Mouse (Mus musculus) brain, embryonic 14.5 days (tissue): ENCODE measurements around the gene Espl1. TPM values are rescaled to one million over a fixed set of nuclear protein-coding genes. Genes with fewer than 3 reads are reported as not detected.

Experiments
- DNase-seq: peaks from one replicate; pipeline ENCODE4 v3.0.0-alpha.2; 2011; ENCODE audit warnings: low read depth
- CTCF ChIP-seq: fragments of 200-500 bp; IDR thresholded peaks from 2 replicates; pipeline ENCODE4 v1.5.1; 2012; ENCODE audit warnings: inconsistent platforms, mild to moderate bottlenecking, moderate library complexity, borderline replicate concordance; ENCODE audit not compliant: insufficient read depth, insufficient read length; ENCODE audit errors: extremely low read depth
- POLR2A ChIP-seq: fragments of 200-500 bp; IDR thresholded peaks from 2 replicates; pipeline ENCODE4 v1.6.1; 2012; ENCODE audit warnings: mild to moderate bottlenecking, inconsistent platforms, borderline replicate concordance; ENCODE audit not compliant: poor library complexity, insufficient read depth, insufficient read length, severe bottlenecking; ENCODE audit errors: extremely low read depth
- polyA plus RNA-seq: library from polyadenylated mRNA; depleted of rRNA; stranded (reverse); fragments of >200 nt; gene quantifications from 2 replicates; pipeline ENCODE4 v1.2.3, GENCODE M21; 2012

The Espl1 gene
- polyA plus RNA-seq, 1 experiment = 11.3 TPM

GRCm38 (mm10) chr15:102324654-102325473 lies 28.8 kb downstream of the Espl1 start:
- TF ChIP-seq POLR2A (no peak), CTCF (no peak)
- peak; percentile 4 for DNase-seq

GRCm38 (mm10) chr15:102326022-102326576 lies 30.0 kb downstream of the Espl1 start, which contains the start of gene Pfdn5:
Gene Pfdn5 (plus strand): TSS chr15:102326116.
- peak; percentile 64 for TF ChIP-seq CTCF
- no peak for TF ChIP-seq POLR2A
- peak; percentile 96 for DNase-seq

- no peak for DNase-seq
- no peak for TF ChIP-seq POLR2A
- no peak for TF ChIP-seq CTCF
These were observed 30.8 kb downstream of the Espl1 start for GRCm38 (mm10) chr15:102326892-102327291.

GRCm38 (mm10) chr15:102331610-102332015 lies 35.5 kb downstream of the Espl1 start, which contains the start of gene Myg1:
Gene Myg1 (plus strand): TSS chr15:102331709.
- DNase-seq = peak; percentile 96
- TF ChIP-seq POLR2A = no peak
- TF ChIP-seq CTCF = no peak

- TF ChIP-seq POLR2A (no peak), CTCF (no peak)
- DNase-seq = no peak
These were observed 39.2 kb downstream of the Espl1 start for GRCm38 (mm10) chr15:102335254-102335653.

DNA sequence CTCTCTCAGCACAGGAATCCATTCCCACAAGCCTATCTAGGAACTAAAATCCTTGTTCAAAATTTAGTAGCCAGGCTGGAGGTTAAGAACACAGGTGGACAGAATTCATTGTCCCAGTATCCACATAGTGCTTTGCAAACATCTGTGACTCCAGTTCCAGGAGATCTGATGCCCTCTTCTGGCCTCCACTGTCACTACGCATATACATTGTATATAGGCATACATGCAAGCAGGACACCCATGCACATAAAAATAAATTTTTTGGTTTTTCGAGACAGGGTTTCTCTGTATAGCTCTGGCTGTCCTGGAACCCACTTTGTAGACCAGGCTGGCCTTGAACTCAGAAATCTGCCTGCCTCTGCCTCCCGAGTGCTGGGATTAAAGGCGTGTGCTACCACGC lies 39.9 kb downstream of the Espl1 start:
- peak; percentile 38 for DNase-seq
- peak; percentile 48; the same call in 1 of the 2 replicates for TF ChIP-seq CTCF

- no peak for TF ChIP-seq POLR2A
- TF ChIP-seq CTCF = no peak
- DNase-seq = no peak
These were observed 40.9 kb downstream of the Espl1 start for GRCm38 (mm10) chr15:102336946-102337345.

DNA sequence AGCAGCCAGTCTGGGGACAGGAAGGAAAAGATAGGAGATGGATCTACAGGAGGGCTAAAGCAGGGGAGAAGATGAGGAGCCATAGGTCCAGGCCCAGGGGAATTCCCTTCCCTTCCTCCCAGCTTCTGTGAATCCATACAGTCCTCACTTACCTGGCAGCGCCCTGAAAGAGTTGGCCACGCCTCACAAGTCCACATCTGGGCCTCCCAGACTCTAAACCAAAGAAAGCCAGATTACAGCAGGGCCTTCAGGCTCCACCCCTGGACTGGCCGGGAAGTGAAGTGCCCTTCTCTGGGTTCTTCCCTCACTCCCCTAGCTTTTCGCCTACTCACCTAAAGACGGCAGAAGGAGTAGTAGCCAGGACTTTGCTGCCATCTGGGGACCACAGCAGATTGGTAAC lies 43.5 kb downstream of the Espl1 start:
- TF ChIP-seq CTCF = no peak
- no peak for TF ChIP-seq POLR2A
- no peak for DNase-seq

GRCm38 (mm10) chr15:102341580-102341979 lies 45.5 kb downstream of the Espl1 start:
- TF ChIP-seq POLR2A (no peak), CTCF (peak; percentile 63; the same call in 1 of the 2 replicates)
- peak; percentile 63 for DNase-seq

DNA sequence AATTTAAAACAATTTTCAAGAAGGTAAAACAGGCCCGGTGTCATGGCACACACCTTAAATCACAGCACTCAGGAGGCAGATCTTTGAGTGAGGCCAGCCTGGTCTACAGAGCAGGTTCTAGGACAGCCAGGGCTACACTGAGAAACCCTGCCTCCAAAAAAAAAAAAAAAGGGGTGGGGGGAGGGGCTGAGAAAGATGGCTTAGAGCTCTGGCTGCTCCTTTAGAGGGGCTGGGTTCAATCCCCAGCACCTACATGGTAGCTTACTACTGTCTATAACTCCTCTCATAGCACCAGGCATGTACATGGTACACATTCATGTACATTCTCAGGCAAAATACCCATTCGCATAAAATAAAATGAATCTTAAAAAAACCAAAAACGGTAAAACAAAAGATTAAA lies 48.4 kb downstream of the Espl1 start:
- TF ChIP-seq POLR2A (no peak), CTCF (no peak)
- no peak for DNase-seq

DNA sequence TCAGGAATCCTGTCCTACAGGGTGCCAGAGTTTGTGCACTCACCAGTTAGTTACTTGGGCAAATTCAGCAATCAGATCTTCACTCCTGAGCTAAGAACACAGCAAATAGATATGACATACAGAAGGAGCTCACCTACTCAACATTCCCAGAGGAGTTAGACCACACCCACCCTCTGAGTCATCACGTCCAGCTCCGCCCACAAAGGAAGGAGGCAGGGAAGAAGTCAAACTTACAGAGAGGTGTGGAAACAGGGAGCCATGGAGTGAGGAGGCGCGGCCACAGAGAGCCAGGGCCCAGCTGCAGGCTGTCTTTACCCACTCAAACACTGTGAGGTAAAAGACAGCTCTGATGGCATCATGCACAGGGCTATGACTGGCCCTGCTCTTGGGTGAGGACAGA lies 50.4 kb downstream of the Espl1 start:
- no peak for DNase-seq
- TF ChIP-seq CTCF (no peak), POLR2A (no peak)
